Mouse (Mus musculus) intestine, postnatal 0 days (tissue): ENCODE data around the gene Tap2. TPM values are rescaled to one million over a fixed set of nuclear protein-coding genes. Genes with fewer than 3 reads are reported as not detected.
A peak's percentile ranks its signal among the peaks of the same experiment; 100 is the strongest.

Source experiments
- ATAC-seq: fragments of 200-750 bp; cut with Nextera tagmentation; 2 replicates; pipeline ENCODE4 v1.8.0; 2017; ENCODE audit warnings: mild to moderate bottlenecking, moderate TSS enrichment, moderate library complexity
- H3K27ac ChIP-seq: fragments of 300-500 bp; sonication (generic); 2 replicates; pipeline ENCODE4 v1.5.1; 2014; ENCODE audit warnings: mild to moderate bottlenecking, low read depth, low read length, moderate library complexity
- H3K27me3 ChIP-seq: fragments of 300-500 bp; sonication (generic); replicated peaks from 2 replicates; pipeline ENCODE4 v1.6.1; 2014; ENCODE audit warnings: low read length, mixed read lengths; ENCODE audit not compliant: control insufficient read depth, insufficient read depth
- H3K36me3 ChIP-seq: fragments of 300-500 bp; sonication (generic); 2 replicates; pipeline ENCODE4 v1.6.1; 2014; ENCODE audit warnings: mild to moderate bottlenecking, moderate library complexity; ENCODE audit not compliant: control insufficient read depth, insufficient read depth
- H3K4me1 ChIP-seq: fragments of 300-500 bp; sonication (generic); replicated peaks from 2 replicates; pipeline ENCODE4 v1.6.1; 2014; ENCODE audit warnings: antibody characterized with exemption, low read length, mixed read lengths; ENCODE audit not compliant: control insufficient read depth, insufficient read depth
- H3K4me2 ChIP-seq: fragments of 300-500 bp; sonication (generic); replicated peaks from 2 replicates; pipeline ENCODE4 v1.6.1; 2014; ENCODE audit warnings: low read depth, mild to moderate bottlenecking, moderate library complexity
- H3K4me3 ChIP-seq: fragments of 300-500 bp; sonication (generic); 2 replicates; pipeline ENCODE4 v1.5.1; 2014; ENCODE audit warnings: low read depth, low read length
- H3K9ac ChIP-seq: fragments of 300-500 bp; sonication (generic); 2 replicates; pipeline ENCODE4 v1.6.1; 2014; ENCODE audit warnings: mild to moderate bottlenecking, low read depth, low read length
- H3K9me3 ChIP-seq: fragments of 300-500 bp; sonication (generic); 2 replicates; pipeline ENCODE4 v1.6.1; 2016; ENCODE audit warnings: mixed run types; ENCODE audit not compliant: control insufficient read depth
- CTCF ChIP-seq: sonication (generic); IDR thresholded peaks from 2 replicates; pipeline ENCODE4 v1.5.1; 2016; ENCODE audit warnings: low read depth, mild to moderate bottlenecking, control low read depth, antibody characterized with exemption, moderate library complexity
- WGBS: fragments of 180-500 bp; shearing (Covaris S2); extraction: QIAGEN DNeasy Blood & Tissue Kit; methylation state at CpG from one replicate; pipeline ENCODE4 v1.1.7; 2014; 5-methylcytosine and 5-hydroxymethylcytosine counted together
- polyA plus RNA-seq: library from polyadenylated mRNA; unstranded; fragments of >200 nt; fragmentation: Nextera tagmentation; extraction: Ambion mirVana; gene quantifications from 2 replicates; pipeline ENCODE4 v1.2.1, GENCODE M21; 2015

Tap2 gene
- polyA plus RNA-seq, 1 experiment from 2014 or later = 11.2 TPM

DNA sequence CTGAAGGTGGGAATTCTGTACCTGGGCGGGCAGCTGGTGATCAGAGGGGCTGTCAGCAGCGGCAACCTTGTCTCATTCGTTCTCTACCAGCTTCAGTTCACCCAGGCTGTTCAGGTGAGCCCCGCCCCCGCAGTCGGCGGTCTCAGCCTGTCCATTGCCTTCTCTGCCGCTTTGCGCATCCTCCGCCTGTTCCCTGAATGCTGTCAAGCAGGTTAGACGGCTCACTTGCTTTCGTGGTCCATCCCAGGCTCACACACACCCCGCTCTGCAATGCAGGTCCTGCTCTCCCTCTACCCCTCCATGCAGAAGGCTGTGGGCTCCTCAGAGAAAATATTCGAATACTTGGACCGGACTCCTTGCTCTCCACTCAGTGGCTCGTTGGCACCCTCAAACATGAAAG, 10.5 kb upstream of the Tap2 start:
- 27% methylated on average over 16 of the region's 16 CpGs for WGBS
- no peak overlapping the region for H3K27ac ChIP-seq
- ATAC-seq = no peak
- H3K4me3 ChIP-seq = no peak overlapping the region
- H3K27me3 ChIP-seq = peaks cover 5% of the 10 kb centered on the region
- no peaks in the 10 kb centered on the region; the same call in 1 of the 2 replicates for H3K4me1 ChIP-seq
- H3K36me3 ChIP-seq = no peaks in the 10 kb centered on the region; the same call in 1 of the 2 replicates
- H3K4me2 ChIP-seq = no peak overlapping the region
- H3K9ac ChIP-seq = no peak overlapping the region
- no peak for TF ChIP-seq CTCF
- no peaks in the 10 kb centered on the region for H3K9me3 ChIP-seq

DNA sequence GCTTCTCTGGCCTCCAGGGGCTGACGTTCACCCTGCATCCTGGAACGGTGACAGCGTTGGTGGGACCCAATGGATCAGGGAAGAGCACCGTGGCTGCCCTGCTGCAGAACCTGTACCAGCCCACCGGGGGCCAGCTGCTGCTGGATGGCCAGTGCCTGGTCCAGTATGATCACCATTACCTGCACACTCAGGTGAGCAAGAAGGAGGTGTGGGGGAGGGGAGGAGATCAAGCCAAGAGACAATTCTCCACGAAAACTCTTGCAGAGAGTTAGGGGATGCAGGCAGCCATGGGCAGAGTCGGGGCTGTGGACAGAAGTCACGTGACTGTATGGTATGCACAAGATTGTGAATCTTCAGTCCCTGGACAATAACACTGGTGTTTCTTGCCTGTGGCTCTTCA, 9.9 kb upstream of the Tap2 start:
- H3K9me3 ChIP-seq = no peaks in the 10 kb centered on the region
- no peak for ATAC-seq
- no peak overlapping the region for H3K9ac ChIP-seq
- peaks cover 5% of the 10 kb centered on the region for H3K27me3 ChIP-seq
- TF ChIP-seq CTCF = no peak
- H3K4me3 ChIP-seq = no peak overlapping the region
- no peaks in the 10 kb centered on the region; the same call in 1 of the 2 replicates for H3K36me3 ChIP-seq
- whole genome bisulfite sequencing = 60% methylated on average over 8 of the region's 8 CpGs
- H3K4me1 ChIP-seq = no peaks in the 10 kb centered on the region; the same call in 1 of the 2 replicates
- H3K27ac ChIP-seq = no peak overlapping the region
- H3K4me2 ChIP-seq = no peak overlapping the region

- peaks cover 5% of the 10 kb centered on the region for H3K27me3 ChIP-seq
- no peaks in the 10 kb centered on the region for H3K4me1 ChIP-seq
- no peak for ATAC-seq
- H3K4me3 ChIP-seq = no peak overlapping the region
- TF ChIP-seq CTCF = no peak
- H3K27ac ChIP-seq = no peak overlapping the region
- 87% methylated on average over 4 of the region's 4 CpGs for WGBS
- H3K9ac ChIP-seq = no peak overlapping the region
- H3K9me3 ChIP-seq = no peaks in the 10 kb centered on the region
- H3K36me3 ChIP-seq = no peaks in the 10 kb centered on the region; the same call in 1 of the 2 replicates
- H3K4me2 ChIP-seq = no peak overlapping the region
These were observed 8.6 kb upstream of the Tap2 start for GRCm38 (mm10) chr17:34194723-34195122.

GRCm38 (mm10) chr17:34196491-34196890, 6.8 kb upstream of the Tap2 start:
- Histone ChIP-seq H3K27ac (no peak overlapping the region), H3K4me3 (no peak overlapping the region), H3K27me3 (peaks cover 5% of the 10 kb centered on the region), H3K9me3 (no peaks in the 10 kb centered on the region), H3K4me1 (no peaks in the 10 kb centered on the region), H3K4me2 (no peak overlapping the region), H3K9ac (no peak overlapping the region), H3K36me3 (no peaks in the 10 kb centered on the region; the same call in 1 of the 2 replicates)
- ATAC-seq = no peak
- TF ChIP-seq CTCF = no peak
- WGBS = 58% methylated on average over 12 of the region's 12 CpGs

DNA sequence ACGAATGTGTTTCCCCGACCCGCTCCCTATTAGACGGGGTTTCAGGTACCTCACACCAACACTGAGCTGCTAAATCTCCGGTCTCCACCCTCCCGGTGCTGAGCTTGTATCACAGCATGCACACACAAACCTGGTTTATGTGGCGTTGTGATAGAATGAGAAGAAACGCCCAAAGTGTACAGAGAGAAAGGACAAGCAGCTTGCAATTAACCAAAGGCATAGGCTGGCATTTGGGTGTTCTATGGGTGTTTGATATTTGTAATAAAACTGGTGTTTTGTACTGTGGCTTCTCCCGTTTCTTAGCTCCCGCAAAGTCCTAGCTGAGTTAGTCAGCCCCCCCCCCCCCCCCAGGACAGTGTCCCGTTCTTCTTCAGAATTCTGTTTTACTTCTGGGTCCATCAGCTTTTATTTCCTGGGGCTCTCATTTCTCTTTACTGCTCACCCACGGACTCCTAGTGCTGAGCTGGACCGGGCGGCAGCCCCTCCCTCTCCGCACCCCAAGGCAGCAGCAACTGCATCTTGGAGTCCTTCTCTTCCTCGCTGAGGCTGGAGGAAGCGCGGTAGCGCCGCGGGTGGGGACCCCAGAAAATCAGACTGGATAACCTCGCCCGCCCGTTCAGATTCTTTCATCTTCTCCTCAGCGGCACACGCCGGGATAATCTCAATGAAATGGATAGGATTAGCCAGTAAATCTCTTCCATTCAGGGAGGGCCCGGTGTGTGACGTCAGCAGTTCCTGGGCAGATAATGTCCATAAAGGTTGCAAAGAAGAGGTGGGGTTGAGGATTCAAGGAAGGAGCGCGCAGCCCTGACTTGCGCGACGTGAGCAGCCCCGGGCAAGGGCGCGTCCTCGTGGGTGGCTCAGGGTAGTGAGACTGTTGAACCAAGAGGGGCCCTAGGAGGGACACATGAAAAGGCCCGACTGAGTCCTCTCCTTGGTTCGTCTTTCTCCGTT, 6.1 kb upstream of the Tap2 start, which contains the start of gene Psmb8:
Gene Psmb8 (plus strand): TSS at position 781 of the 954 bp plus-strand sequence.
- Histone ChIP-seq H3K4me2 (peak within 1 kb of the TSS; percentile 99), H3K4me3 (peak within 1 kb of the TSS; percentile 64), H3K9ac (peak within 1 kb of the TSS; percentile 65), H3K36me3 (no peaks in the 10 kb centered on the region; the same call in 1 of the 2 replicates), H3K9me3 (no peaks in the 10 kb centered on the region), H3K27me3 (peaks cover 5% of the 10 kb centered on the region), H3K27ac (peak within 1 kb of the TSS; percentile 54; the same call in 1 of the 2 replicates), H3K4me1 (no peaks in the 10 kb centered on the region)
- WGBS = 10% methylated on average over 41 of the region's 41 CpGs
- ATAC-seq = peak; percentile 80
- TF ChIP-seq CTCF = no peak

DNA sequence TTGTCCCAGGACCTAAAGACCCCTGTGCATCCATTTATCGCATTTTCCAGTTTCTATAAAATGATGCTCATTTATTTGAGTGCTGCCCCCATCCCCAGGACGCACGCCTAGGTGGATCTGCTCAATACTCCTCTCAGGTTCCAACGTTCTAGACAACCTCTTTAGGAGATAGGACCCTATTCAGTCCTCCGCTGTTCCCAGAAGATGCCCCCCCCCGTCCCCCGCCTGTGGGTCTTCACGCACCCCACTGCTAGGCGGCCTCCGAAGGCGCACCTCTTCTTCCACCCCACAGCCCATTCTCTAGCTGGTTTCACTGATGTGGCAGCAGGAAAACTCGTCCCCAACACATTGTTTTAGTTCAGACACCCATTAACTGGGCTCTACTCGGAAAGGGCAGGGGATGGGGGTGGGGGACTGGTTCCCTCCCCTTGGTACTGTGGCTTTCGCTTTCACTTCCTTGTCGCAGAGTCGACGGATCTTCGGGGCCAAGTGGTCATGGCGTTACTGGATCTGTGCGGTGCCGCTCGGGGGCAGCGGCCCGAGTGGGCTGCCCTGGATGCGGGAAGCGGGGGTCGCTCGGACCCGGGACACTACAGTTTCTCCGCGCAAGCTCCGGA, 5.3 kb upstream of the Tap2 start:
- Histone ChIP-seq H3K27ac (peak overlapping the region; percentile 54; the same call in 1 of the 2 replicates), H3K4me2 (peak overlapping the region; percentile 99), H3K9me3 (no peaks in the 10 kb centered on the region), H3K36me3 (no peaks in the 10 kb centered on the region; the same call in 1 of the 2 replicates), H3K4me1 (no peaks in the 10 kb centered on the region), H3K9ac (peak overlapping the region; percentile 65), H3K4me3 (peak overlapping the region; percentile 64), H3K27me3 (peaks cover 5% of the 10 kb centered on the region)
- no peak for TF ChIP-seq CTCF
- peak; percentile 64 for ATAC-seq
- 1% methylated on average over 32 of the region's 32 CpGs for WGBS
